Mouse (Mus musculus) activated CD4-positive, CD25-positive, alpha-beta regulatory T cell, adult 4 months (primary cell): ENCODE data around the gene Gm42906. TPM values are rescaled to one million over a fixed set of nuclear protein-coding genes. Genes with fewer than 3 reads are reported as not detected.

Source experiments
- ATAC-seq: one replicate; pipeline ENCODE4 v1.8.0; 2017
- polyA plus RNA-seq, 2 experiments: library from polyadenylated mRNA; unstranded; fragments of 100-300 nt; shearing (Covaris generic); gene quantifications; one replicate each; pipeline ENCODE4 v1.2.1; 2017

Gm42906 gene
- polyA plus RNA-seq, 2 experiments from 2014 or later: not detected

GRCm38 (mm10) chr5:151231861-151232260 is 196.1 kb downstream of the Gm42906 start:
- no peak for ATAC-seq

GRCm38 (mm10) chr5:151231411-151231810 is 196.6 kb downstream of the Gm42906 start:
- no peak for ATAC-seq

DNA sequence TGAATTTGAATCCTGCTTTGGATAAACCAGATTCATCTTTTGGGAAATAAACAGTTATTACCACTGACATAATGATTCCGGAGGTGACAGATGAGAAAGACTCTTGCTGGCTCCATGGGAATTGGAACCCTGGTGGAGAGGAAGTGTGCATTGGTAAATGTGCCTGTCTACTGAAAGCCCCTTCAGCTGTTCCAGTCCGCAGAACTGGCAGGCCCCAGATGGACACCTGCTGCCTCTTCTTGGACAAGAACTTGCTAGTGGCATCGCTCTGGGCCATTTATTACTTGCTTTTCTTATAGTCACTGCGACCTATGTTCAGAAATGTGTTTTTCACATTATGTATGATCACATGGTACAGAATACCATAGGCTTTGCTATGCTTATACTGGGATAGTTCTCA is 197.5 kb downstream of the Gm42906 start:
- ATAC-seq: no peak

DNA sequence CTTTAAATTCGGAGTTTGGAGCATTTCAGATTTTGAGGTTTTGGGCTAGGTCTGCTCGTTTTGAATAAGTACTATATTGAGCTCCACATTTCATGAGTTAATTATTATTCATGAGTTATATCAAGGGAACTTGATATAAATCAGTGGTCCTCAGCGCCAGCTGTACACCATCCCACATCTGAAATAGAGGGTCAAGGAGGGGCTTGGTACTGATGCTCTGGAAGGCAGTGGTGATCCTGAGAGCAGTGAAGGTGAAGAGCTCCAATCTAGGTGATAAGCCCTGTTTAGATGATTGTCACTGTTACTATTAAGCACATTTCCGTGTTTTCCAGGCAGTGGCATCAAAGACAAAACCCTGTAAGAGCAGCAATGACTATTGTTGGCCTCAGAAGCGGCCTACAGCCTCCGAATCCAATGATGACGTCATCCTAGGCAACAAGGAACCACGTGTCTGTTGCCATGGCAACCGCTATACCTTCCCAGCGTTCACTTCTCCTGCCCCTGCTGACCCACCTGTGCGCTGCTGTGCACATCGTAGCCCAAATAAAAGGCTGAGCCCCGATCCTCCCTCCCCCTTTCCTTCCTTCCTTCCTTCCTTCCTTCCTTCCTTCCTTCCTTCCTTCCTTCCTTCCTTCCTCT is 199.5 kb downstream of the Gm42906 start:
- ATAC-seq: no peak

GRCm38 (mm10) chr5:151223696-151224366 is 204.1 kb downstream of the Gm42906 start:
- no peak for ATAC-seq

DNA sequence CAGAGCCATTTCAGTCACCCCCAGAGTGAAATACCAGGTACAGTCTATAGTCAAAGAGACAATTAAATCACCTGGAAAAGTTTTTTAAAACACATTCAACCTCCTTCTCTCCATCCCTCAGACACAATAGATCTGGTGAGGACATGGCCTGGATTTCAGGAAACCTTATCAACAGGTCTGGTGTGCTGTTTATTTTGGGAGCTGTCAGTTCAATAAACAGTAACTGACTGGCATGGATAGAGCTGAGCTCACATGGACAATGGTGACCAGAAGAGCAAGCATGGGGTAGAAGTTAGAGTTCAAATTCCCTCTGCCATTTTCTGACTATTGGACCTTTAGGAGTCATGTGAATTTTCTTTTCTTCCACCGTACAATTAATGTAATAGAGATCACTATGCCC is 205.2 kb downstream of the Gm42906 start:
- ATAC-seq: no peak

DNA sequence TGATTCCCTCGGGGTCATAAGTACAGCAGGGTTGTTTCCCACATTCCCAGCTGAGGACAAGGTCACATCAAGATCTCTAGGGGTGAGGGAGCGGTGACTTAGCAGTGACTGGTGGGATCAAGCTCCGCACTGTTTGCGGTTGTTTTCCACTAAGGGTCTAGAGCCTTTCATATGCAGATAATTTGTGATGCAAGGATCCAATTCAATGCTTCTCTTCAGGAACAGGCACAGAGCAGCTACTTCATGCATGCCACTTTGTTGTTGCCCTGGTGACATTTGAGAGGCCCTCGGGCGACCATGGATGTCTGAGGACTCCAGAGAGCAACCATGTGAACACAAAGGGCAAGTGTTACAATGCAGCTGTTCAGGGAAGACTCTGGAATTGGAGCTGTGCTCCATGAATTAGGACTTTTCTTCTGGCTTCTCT is 209.3 kb downstream of the Gm42906 start:
- no peak for ATAC-seq

DNA sequence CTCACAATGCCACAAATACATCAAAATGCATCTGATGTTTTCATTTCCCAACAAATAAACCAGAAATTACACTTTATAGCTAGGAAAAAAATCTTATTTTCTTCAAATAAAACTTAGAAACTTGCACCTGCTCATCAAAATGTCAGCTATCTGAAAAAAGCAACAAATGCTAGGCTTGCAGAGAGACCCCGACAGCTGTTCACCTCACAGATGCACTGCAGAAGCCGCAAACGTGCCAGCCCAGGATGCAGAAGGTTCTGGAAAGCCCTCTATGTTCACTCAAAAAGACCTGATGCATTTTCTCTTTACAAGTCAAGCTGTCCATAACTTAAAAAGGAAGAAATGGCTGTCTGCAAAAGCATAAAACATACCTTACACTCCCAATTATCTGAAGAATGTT is 214.9 kb downstream of the Gm42906 start:
- ATAC-seq: no peak

- no peak for ATAC-seq
These were observed 217.1 kb downstream of the Gm42906 start for GRCm38 (mm10) chr5:151210869-151211268.

GRCm38 (mm10) chr5:151210060-151210459 is 217.9 kb downstream of the Gm42906 start:
- ATAC-seq: no peak

DNA sequence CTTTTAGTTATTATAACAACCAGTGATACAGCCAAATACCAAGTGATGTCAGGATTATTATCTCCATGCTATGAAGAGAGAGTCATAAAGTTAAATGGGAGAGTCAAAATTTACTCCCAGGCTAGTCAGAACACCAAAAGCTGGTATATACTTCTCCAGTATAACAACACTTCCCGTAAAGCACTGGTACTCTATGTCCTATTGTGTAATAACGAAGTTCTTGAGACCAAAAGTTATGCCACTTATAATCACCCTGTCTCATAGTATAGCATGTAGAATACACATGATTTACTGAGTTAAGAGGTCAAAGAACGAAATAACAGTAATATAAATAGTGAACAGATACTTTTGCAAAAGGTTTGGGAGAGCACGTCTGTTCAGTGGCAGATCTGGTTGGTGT is 222.9 kb downstream of the Gm42906 start:
- no peak for ATAC-seq

DNA sequence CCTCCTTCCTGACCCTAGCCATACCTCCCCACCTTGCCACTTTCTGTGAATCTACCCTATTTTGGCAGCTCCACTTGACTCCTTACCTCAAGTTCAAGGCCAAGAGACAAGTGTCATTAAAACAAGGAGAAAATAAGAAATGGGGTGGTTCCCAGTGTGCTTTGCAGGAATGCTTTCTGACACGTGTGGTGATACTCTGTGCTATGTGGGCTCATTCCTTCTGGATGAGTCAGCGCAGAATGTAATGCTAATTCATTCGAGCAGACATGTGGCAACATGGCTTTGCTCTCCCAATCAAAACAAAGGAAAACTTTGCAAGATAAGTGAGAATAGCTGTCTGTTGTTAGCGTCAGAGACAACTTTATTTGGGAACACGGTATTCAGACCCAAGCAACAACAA is 225.0 kb downstream of the Gm42906 start:
- no peak for ATAC-seq

- ATAC-seq: no peak
These were observed 226.7 kb downstream of the Gm42906 start for GRCm38 (mm10) chr5:151201220-151201619.

- no peak for ATAC-seq
These were observed 228.7 kb downstream of the Gm42906 start for GRCm38 (mm10) chr5:151199235-151199634.

DNA sequence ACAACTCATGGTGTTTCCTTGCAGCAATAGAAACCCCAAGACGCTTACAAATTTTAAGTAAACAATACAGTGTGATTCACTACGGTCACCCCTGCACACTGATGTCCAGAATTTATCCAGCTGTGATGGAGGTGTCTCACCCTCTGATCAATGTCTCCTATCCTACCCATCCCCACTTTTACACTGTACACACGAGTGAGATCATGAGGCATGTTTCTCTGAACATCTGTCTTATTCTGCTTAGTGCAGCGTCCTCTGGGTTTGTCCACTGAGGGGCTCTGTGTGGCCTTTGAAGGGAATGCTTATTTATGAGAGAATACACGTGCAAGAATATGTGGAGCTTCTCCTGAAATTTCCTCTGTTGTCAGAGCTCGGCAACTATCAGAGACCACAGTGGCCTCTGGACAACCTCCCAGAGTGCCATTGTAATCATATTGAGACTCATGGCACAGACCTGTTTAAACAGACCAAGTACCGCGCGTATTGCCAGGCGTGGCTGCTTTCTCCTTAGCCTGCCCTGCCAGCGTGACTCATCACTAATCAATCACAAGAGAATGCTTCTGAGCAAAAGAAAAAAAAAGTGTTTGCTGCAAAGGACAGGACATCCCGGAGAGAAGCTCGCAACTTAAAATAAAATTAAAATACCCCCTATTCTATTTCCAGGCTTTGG is 231.2 kb downstream of the Gm42906 start:
- ATAC-seq: no peak

DNA sequence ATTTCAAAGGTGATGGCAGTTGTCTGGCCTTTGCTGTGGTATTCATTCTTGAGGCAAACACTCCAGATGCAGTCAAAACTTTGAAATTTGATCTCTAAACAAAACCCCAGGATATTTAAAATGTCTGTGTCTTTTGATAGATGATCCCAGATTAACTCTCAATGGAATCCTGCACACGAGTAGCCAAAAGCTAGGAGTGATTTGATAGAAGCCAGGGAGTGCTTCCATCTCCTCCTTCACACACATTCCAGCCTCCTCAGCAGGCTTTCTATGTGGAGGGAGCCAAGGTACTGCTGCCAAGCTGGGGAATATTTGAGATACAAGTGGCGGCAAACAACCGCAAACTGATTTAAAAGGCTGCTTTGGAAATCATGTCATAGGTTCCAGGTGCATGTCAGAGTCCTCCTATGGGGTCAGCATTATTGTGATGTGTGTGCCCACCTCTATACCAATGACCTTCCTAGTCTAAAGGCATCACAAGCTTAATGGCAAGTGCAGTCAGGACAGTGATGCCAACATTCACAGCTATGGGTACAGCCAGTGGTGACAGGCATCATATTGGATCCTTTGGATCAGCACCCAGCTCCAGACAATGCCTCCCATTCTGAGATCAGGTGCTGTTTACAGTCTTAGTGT is 234.0 kb downstream of the Gm42906 start:
- no peak for ATAC-seq

GRCm38 (mm10) chr5:151192266-151192665 is 235.7 kb downstream of the Gm42906 start:
- ATAC-seq: no peak

GRCm38 (mm10) chr5:151190764-151191163 is 237.2 kb downstream of the Gm42906 start:
- no peak for ATAC-seq

DNA sequence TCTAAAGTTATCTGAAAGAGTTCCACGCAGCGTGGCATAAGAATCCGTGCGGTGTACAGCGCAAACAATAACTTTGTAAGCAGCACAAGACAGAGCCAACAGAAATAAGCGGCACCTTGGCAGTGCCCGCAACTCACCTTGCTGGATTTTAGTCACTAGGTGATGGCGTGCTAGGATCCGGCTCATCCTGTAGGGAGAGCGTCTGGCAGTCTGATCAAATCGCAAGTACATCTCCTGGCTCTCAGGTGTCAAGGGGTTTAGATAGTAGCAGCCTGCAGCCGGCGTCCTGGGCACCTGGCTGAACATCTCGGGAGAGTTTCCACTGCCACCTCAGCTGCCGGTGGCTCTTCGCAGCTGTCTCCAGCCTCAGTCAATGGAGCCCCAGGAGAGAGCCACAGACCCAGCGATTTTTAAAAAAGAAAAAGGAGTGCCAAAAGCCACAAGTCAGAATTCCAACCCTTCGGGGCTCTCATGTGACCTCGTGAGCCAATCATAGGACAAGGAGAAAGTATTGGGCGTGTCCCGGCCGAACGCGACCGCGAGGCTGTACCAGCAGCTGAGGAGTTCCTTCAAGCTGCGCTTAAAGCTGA is 238.1 kb downstream of the Gm42906 start:
- ATAC-seq: no peak

DNA sequence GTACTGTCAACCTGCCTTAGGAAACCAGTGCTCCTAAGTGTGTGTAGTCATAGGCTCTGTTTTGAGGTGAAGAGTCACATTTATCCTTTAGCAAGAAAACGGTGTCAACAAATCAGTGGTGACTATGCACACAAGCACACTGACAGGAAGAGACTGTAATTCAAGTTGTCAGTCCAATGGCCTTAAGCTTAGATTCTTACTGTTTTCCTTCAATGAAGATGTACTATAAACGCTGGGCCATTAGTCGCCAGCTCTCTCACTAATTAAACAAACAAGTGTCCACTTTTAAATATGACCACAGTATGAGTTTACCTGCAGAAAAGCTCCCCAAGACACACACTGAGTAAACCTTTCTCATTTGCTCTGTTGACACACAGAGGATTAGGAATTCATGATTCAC is 238.6 kb downstream of the Gm42906 start:
- ATAC-seq: no peak

DNA sequence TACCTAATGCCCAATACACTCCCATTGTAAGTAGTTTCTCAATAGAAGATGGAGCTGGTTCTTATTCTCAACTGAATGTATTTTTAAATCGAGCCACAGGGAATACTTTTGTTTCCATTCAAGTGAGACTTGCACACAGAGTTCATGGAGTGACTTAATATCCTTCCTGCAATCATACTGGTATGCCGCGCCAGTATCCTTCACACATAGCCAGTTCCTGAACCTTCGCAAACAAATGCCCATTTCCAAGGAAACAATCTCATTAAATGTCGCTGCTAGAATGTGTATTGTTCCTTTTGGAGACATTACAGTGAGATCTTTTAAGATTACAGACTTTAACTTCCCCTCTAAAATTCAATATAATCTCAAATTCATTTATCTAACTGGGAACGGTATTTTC is 239.3 kb downstream of the Gm42906 start:
- ATAC-seq: no peak

GRCm38 (mm10) chr5:151187336-151187735 is 240.6 kb downstream of the Gm42906 start:
- ATAC-seq: no peak

DNA sequence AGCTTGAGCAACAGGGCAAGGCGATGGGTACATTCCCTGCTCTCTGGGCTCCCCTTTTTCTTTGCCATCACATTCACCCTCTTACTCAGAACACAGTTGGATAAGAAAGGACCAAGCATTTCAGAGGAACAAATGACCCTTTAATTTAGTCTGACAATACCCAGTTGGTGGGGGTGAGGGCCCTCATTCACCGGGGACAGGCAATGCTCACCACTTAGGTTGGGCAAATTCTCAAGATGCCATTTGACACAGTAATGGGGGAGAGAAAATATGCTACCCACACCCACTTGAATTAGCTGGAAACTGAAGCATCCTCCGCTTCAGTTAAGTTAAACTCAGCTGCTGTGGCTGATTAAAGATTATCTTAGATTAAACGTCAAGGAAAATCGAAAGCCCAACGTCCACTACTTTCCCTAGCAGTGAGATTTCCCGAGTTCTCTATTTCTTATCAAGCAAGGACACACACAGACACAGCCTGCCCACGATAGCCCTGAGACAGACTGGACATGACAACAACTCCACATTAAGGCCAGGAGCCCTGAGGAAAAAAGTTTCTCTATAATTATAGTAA is 242.6 kb downstream of the Gm42906 start:
- ATAC-seq: no peak
